Mouse (Mus musculus): ENCODE data around the gene Pomt2.

- TF ChIP-seq CTCF (IDR thresholded peaks at IDR 0.05; ENCODE audit: control insufficient read depth, insufficient read depth, insufficient replicate concordance, low read depth, low read length) (no peak), POLR2A (IDR thresholded peaks at IDR 0.05; ENCODE audit: control insufficient read depth, low read depth, low read length) (no peak)
These were observed 81.3 kb downstream of the Pomt2 start for GRCm38 (mm10) chr12:87066429-87066828.

Data from testis, adult 2 months (tissue).